Mouse (Mus musculus) C2C12 (cell line): Measurements from ENCODE around the gene Plg.

Experiments
- CTCF ChIP-seq: IDR thresholded peaks from one replicate; pipeline ENCODE4 v1.5.1; 2011; ENCODE audit not compliant: control insufficient read depth, insufficient read depth, insufficient read length
- USF1 ChIP-seq: IDR thresholded peaks from one replicate; pipeline ENCODE4 v1.6.1; 2011; ENCODE audit warnings: low read depth, mild to moderate bottlenecking, control low read depth, moderate library complexity

- TF ChIP-seq USF1: no peak
- TF ChIP-seq CTCF: no peak
Observed at GRCm38 (mm10) chr17:12370289-12370688, 8.1 kb upstream of the Plg start.
